Mouse (Mus musculus): ENCODE data around the gene Dscam. TPM values are rescaled to one million over a fixed set of nuclear protein-coding genes. Genes with fewer than 3 reads are reported as not detected.

Gene Dscam
- polyA plus RNA-seq, 1 experiment from 2014 or later: 3.3 TPM

DNA sequence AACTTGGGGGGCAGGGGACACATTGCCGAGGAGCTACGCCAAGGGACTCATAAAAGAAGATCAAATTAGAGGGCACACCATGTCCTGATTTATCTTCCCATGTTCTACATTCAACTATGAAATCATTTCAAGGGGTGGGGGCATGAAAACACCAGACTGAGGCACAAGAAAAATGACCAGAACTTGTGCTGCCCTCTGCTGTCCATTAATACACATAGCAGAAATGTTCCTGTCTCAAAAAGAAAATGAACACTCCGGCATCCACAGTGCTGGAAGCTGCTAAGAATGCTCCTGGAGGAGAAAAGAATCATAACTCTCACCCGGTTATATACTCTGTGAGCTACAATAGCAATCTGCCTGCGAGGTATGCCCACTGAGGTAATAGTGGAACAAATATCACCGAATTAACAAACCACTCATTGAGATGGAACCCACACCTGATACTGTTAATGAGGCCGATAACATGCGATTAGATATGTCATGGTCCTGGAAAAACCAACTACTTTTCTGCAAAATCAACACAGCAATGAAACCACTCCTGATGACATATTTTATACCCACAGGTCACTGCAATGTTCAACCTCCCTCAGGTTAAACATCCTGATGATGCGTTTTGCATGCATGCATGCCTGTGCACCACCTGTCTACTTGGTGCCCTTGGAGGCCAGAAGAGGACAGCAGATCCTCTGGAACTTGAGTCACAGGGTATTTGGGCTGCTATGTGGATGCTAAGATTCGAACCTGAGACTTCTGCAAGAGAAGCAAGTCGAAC lies 498.8 kb downstream of the Dscam start:
- Histone ChIP-seq H3K27ac (no peak overlapping the region), H3K4me3 (no peak overlapping the region)
- 67% methylated on average over 11 of the region's 11 CpGs for WGBS

DNA sequence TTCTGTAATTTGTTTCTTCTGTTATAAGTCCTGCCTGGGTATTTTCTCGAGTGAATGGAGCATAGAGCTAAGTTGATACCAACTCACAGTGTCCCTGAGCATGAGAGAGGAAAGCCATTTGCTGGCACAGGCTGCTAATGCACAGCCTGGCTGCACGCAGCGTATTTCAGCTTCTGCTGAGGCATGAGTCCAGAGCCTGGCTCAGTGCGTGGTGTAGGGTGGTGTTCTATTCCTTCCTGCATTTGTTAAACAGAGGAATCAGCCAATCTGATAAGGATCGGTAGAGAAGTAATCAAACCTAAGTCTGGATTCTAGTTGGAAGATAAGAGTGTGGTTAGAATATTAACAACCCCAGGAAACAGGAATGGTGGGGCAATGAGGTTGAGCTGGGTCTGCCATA lies 500.8 kb downstream of the Dscam start:
- no peak for ATAC-seq (ENCODE audit: low FRiP score)
- 84% methylated on average over 5 of the region's 5 CpGs for WGBS

More for the DNA sequence above, 498.8 kb downstream of the Dscam start:
- Histone ChIP-seq H3K36me3 (no peaks in the 10 kb centered on the region), H3K9me3 (replicated peaks) (no peaks in the 10 kb centered on the region), H3K9ac (no peak overlapping the region), H3K4me2 (replicated peaks) (no peak overlapping the region), H3K27me3 (no peaks in the 10 kb centered on the region), H3K4me1 (peaks cover 6% of the 10 kb centered on the region; the same call in 1 of the 2 replicates)
- ATAC-seq (ENCODE audit: low FRiP score): no peak

GRCm38 (mm10) chr16:96668478-96668877 lies 502.1 kb downstream of the Dscam start:
- H3K27ac ChIP-seq: no peak overlapping the region
- H3K4me3 ChIP-seq: no peak overlapping the region
- peaks cover 5% of the 10 kb centered on the region; the same call in 1 of the 2 replicates for H3K4me1 ChIP-seq
- no peak overlapping the region for H3K4me2 ChIP-seq (replicated peaks)
- H3K27me3 ChIP-seq: no peaks in the 10 kb centered on the region
- H3K9ac ChIP-seq: no peak overlapping the region
- WGBS: 96% methylated on average over 1 of the region's 1 CpGs
- no peak for ATAC-seq (ENCODE audit: low FRiP score)
- no peaks in the 10 kb centered on the region for H3K9me3 ChIP-seq (replicated peaks)
- H3K36me3 ChIP-seq: no peaks in the 10 kb centered on the region

More for the DNA sequence above, 500.8 kb downstream of the Dscam start:
- H3K27ac ChIP-seq: no peak overlapping the region
- H3K9ac ChIP-seq: no peak overlapping the region
- no peaks in the 10 kb centered on the region for H3K9me3 ChIP-seq (replicated peaks)
- H3K4me1 ChIP-seq: peaks cover 6% of the 10 kb centered on the region; the same call in 1 of the 2 replicates
- H3K4me2 ChIP-seq (replicated peaks): no peak overlapping the region
- H3K36me3 ChIP-seq: no peaks in the 10 kb centered on the region
- H3K4me3 ChIP-seq: no peak overlapping the region
- H3K27me3 ChIP-seq: no peaks in the 10 kb centered on the region

GRCm38 (mm10) chr16:96661073-96661472 lies 509.5 kb downstream of the Dscam start:
- no peak overlapping the region for H3K4me3 ChIP-seq
- H3K27me3 ChIP-seq: no peaks in the 10 kb centered on the region
- H3K9ac ChIP-seq: no peak overlapping the region
- ATAC-seq (ENCODE audit: low FRiP score): no peak
- H3K27ac ChIP-seq: no peak overlapping the region
- WGBS: 90% methylated on average over 3 of the region's 3 CpGs
- H3K36me3 ChIP-seq: no peaks in the 10 kb centered on the region
- H3K9me3 ChIP-seq (replicated peaks): no peaks in the 10 kb centered on the region
- no peaks in the 10 kb centered on the region for H3K4me1 ChIP-seq
- no peak overlapping the region for H3K4me2 ChIP-seq (replicated peaks)

GRCm38 (mm10) chr16:96659275-96659674 lies 511.3 kb downstream of the Dscam start:
- no peak overlapping the region for H3K4me3 ChIP-seq
- no peak overlapping the region for H3K9ac ChIP-seq
- no peaks in the 10 kb centered on the region for H3K9me3 ChIP-seq (replicated peaks)
- no peak for ATAC-seq (ENCODE audit: low FRiP score)
- 71% methylated on average over 5 of the region's 5 CpGs for WGBS
- no peaks in the 10 kb centered on the region for H3K27me3 ChIP-seq
- H3K27ac ChIP-seq: no peak overlapping the region
- H3K36me3 ChIP-seq: no peaks in the 10 kb centered on the region
- H3K4me1 ChIP-seq: no peaks in the 10 kb centered on the region
- no peak overlapping the region for H3K4me2 ChIP-seq (replicated peaks)

DNA sequence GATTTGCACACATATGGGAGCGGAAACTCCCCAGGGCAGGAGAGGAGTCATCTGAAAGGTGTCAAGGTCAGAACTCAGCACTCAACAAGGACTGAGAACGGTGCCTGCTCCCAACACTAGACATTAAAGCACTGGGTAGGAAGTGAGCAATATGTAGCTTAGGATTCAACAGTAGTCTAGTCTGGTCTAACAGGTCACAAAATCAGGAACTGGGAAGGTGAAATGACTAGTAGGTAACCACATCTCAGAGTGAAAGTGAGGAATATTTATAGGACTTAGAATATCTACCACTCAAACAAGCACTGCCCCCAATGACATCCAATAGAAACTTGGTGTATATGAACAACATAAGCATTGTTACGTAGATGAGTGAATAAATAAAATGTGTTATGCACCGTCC lies 515.0 kb downstream of the Dscam start:
- no peak overlapping the region for H3K4me3 ChIP-seq
- no peaks in the 10 kb centered on the region for H3K9me3 ChIP-seq (replicated peaks)
- H3K27me3 ChIP-seq: no peaks in the 10 kb centered on the region
- no peak overlapping the region for H3K9ac ChIP-seq
- ATAC-seq (ENCODE audit: low FRiP score): no peak
- 91% methylated on average over 4 of the region's 4 CpGs for WGBS
- no peak overlapping the region for H3K4me2 ChIP-seq (replicated peaks)
- no peaks in the 10 kb centered on the region for H3K36me3 ChIP-seq
- H3K27ac ChIP-seq: no peak overlapping the region
- 0 out of 2 replicates have a peak, but pooled peaks cover under 1% of the 10 kb centered on the region for H3K4me1 ChIP-seq

GRCm38 (mm10) chr16:96654054-96654453 lies 516.5 kb downstream of the Dscam start:
- no peaks in the 10 kb centered on the region for H3K9me3 ChIP-seq (replicated peaks)
- H3K27me3 ChIP-seq: no peaks in the 10 kb centered on the region
- ATAC-seq (ENCODE audit: low FRiP score): no peak
- no peak overlapping the region for H3K9ac ChIP-seq
- H3K27ac ChIP-seq: no peak overlapping the region
- H3K4me1 ChIP-seq: 0 out of 2 replicates have a peak, but pooled peaks cover 5% of the 10 kb centered on the region
- 94% methylated on average over 4 of the region's 4 CpGs for WGBS
- no peak overlapping the region for H3K4me2 ChIP-seq (replicated peaks)
- no peaks in the 10 kb centered on the region for H3K36me3 ChIP-seq
- H3K4me3 ChIP-seq: no peak overlapping the region

DNA sequence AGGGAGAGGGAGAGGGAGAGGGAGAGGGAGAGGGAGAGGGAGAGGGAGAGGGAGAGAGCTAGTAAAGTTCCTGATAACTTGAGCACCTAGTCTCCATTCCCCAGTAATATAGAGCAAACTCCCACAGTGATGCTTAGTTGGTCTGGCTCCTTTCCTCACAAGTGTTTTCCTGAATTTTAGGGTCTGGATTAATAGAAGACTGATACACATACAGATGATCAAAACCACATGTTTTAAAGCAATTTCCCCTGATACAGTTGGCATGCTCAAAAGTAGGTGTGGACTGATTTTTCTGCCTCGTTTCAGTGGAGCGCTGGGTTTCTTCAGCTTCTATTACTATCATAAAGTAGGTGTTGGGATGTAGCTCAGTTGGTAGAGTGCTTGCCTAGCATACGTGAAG lies 519.1 kb downstream of the Dscam start:
- no peak overlapping the region for H3K4me2 ChIP-seq (replicated peaks)
- no peaks in the 10 kb centered on the region for H3K9me3 ChIP-seq (replicated peaks)
- 88% methylated on average over 3 of the region's 3 CpGs for WGBS
- no peak overlapping the region for H3K27ac ChIP-seq
- H3K27me3 ChIP-seq: no peaks in the 10 kb centered on the region
- H3K4me3 ChIP-seq: no peak overlapping the region
- no peak for ATAC-seq (ENCODE audit: low FRiP score)
- peaks cover 5% of the 10 kb centered on the region; the same call in 1 of the 2 replicates for H3K4me1 ChIP-seq
- H3K9ac ChIP-seq: no peak overlapping the region
- no peaks in the 10 kb centered on the region for H3K36me3 ChIP-seq

- Histone ChIP-seq H3K36me3 (no peaks in the 10 kb centered on the region), H3K4me2 (replicated peaks) (no peak overlapping the region), H3K27me3 (no peaks in the 10 kb centered on the region), H3K27ac (no peak overlapping the region), H3K9ac (no peak overlapping the region), H3K4me3 (no peak overlapping the region), H3K4me1 (no peaks in the 10 kb centered on the region), H3K9me3 (replicated peaks) (no peaks in the 10 kb centered on the region)
- no peak for ATAC-seq (ENCODE audit: low FRiP score)
- WGBS: 84% methylated on average over 3 of the region's 3 CpGs
These were observed 530.5 kb downstream of the Dscam start for GRCm38 (mm10) chr16:96640101-96640500.

DNA sequence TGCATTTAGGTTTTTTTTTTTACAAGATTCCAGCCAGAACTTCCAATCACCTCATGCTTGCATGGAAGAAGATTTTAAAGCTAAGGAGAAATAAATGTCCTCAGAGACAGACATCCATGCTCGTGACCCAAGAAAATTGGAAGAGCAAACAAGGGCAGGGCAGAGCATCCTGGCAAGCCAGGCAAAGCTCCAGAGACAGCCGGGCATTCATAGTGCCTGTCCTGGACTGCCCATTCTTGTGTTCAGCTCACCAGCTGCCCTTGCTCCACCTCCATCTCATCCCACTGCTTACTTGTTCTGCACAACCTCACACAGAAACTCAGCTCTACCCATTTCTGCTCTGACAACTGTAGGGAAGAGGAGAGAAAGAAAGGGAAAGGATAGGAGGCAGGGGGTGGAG lies 534.6 kb downstream of the Dscam start:
- Histone ChIP-seq H3K4me1 (no peaks in the 10 kb centered on the region), H3K36me3 (no peaks in the 10 kb centered on the region), H3K27ac (no peak overlapping the region), H3K9me3 (replicated peaks) (no peaks in the 10 kb centered on the region), H3K4me3 (no peak overlapping the region), H3K9ac (no peak overlapping the region), H3K4me2 (replicated peaks) (no peak overlapping the region), H3K27me3 (no peaks in the 10 kb centered on the region)
- no peak for ATAC-seq (ENCODE audit: low FRiP score)
- WGBS: 82% methylated on average over 2 of the region's 2 CpGs

- Histone ChIP-seq H3K9me3 (replicated peaks) (no peaks in the 10 kb centered on the region), H3K4me1 (no peaks in the 10 kb centered on the region), H3K9ac (no peak overlapping the region), H3K4me3 (no peak overlapping the region), H3K4me2 (replicated peaks) (no peak overlapping the region), H3K27me3 (no peaks in the 10 kb centered on the region), H3K27ac (no peak overlapping the region), H3K36me3 (no peaks in the 10 kb centered on the region)
- ATAC-seq (ENCODE audit: low FRiP score): no peak
These were observed 535.8 kb downstream of the Dscam start for GRCm38 (mm10) chr16:96634791-96635143.

- H3K9me3 ChIP-seq (replicated peaks): no peaks in the 10 kb centered on the region
- no peak overlapping the region for H3K9ac ChIP-seq
- no peak overlapping the region for H3K4me3 ChIP-seq
- H3K27me3 ChIP-seq: no peaks in the 10 kb centered on the region
- no peaks in the 10 kb centered on the region for H3K36me3 ChIP-seq
- H3K4me1 ChIP-seq: no peaks in the 10 kb centered on the region
- H3K27ac ChIP-seq: no peak overlapping the region
- no peak for ATAC-seq (ENCODE audit: low FRiP score)
- H3K4me2 ChIP-seq (replicated peaks): no peak overlapping the region
- 79% methylated on average over 4 of the region's 4 CpGs for WGBS
These were observed 536.3 kb downstream of the Dscam start for GRCm38 (mm10) chr16:96634097-96634790.

GRCm38 (mm10) chr16:96630241-96630640 lies 540.3 kb downstream of the Dscam start:
- Histone ChIP-seq H3K9me3 (replicated peaks) (no peaks in the 10 kb centered on the region), H3K4me1 (no peaks in the 10 kb centered on the region), H3K27ac (no peak overlapping the region), H3K4me2 (replicated peaks) (no peak overlapping the region), H3K27me3 (no peaks in the 10 kb centered on the region), H3K9ac (no peak overlapping the region), H3K4me3 (no peak overlapping the region), H3K36me3 (no peaks in the 10 kb centered on the region)
- ATAC-seq (ENCODE audit: low FRiP score): no peak
- 83% methylated on average over 7 of the region's 7 CpGs for whole genome bisulfite sequencing

Data from hindbrain, embryonic 12.5 days (tissue).